Mouse (Mus musculus): ENCODE results near the gene Atp13a2.

- no peak for TF ChIP-seq CTCF (IDR thresholded peaks at IDR 0.05; ENCODE audit: low read depth, low read length)
- TF ChIP-seq TAL1 (conservative IDR thresholded peaks at IDR 0.05; ENCODE audit: low read depth, low read length), result no peak
- no peak for TF ChIP-seq POLR2AphosphoS5 (IDR thresholded peaks at IDR 0.05; ENCODE audit: insufficient replicate concordance, low read depth, low read length)
Measured at GRCm38 (mm10) chr4:140957131-140957702, 29.5 kb upstream of the Atp13a2 start.

Measured in G1E (cell line).